Mouse (Mus musculus): ENCODE measurements around the gene Irs3. TPM values are rescaled to one million over a fixed set of nuclear protein-coding genes. Genes with fewer than 3 reads are reported as not detected.
"Not testable (repeated sequence)": the region's sequence is repeated elsewhere in the genome, so short reads cannot be mapped to it uniquely, and the experiment has no call there.

Irs3 gene
- polyA plus RNA-seq, 1 experiment from 2014 or later = 0.18 TPM

- H3K27me3 ChIP-seq = no peaks in the 10 kb centered on the region
- H3K4me1 ChIP-seq = peaks cover 23% of the 10 kb centered on the region
- ATAC-seq (ENCODE audit: insufficient number of reproducible peaks, insufficient read depth, low FRiP score, low TSS enrichment) = no peak
- H3K4me3 ChIP-seq = no peak overlapping the region
- H3K4me2 ChIP-seq (replicated peaks) = peak overlapping the region; percentile 81; the same call in 1 of the 2 replicates
- peak overlapping the region; percentile 77; the same call in 1 of the 2 replicates for H3K9ac ChIP-seq
- 69% methylated on average over 4 of the region's 4 CpGs for WGBS
- H3K27ac ChIP-seq = peak overlapping the region; percentile 91; the same call in 1 of the 2 replicates
- no peaks in the 10 kb centered on the region for H3K9me3 ChIP-seq
- H3K36me3 ChIP-seq = peaks cover 33% of the 10 kb centered on the region
Observed at GRCm38 (mm10) chr5:137631591-137631990, 13.9 kb downstream of the Irs3 start.

GRCm38 (mm10) chr5:137631171-137631570, 14.3 kb downstream of the Irs3 start:
- H3K27ac ChIP-seq = peak overlapping the region; percentile 91
- 49% methylated on average over 9 of the region's 9 CpGs for WGBS
- H3K4me3 ChIP-seq = peak overlapping the region; percentile 77
- ATAC-seq (ENCODE audit: insufficient number of reproducible peaks, insufficient read depth, low FRiP score, low TSS enrichment) = no peak
- peak overlapping the region; percentile 77 for H3K9ac ChIP-seq
- H3K4me1 ChIP-seq = peaks cover 23% of the 10 kb centered on the region
- no peaks in the 10 kb centered on the region for H3K9me3 ChIP-seq
- H3K27me3 ChIP-seq = no peaks in the 10 kb centered on the region
- H3K36me3 ChIP-seq = peaks cover 29% of the 10 kb centered on the region
- H3K4me2 ChIP-seq (replicated peaks) = peak overlapping the region; percentile 81

GRCm38 (mm10) chr5:137630602-137631001, 14.9 kb downstream of the Irs3 start:
- Histone ChIP-seq H3K9me3 (no peaks in the 10 kb centered on the region), H3K4me3 (peak overlapping the region; percentile 77), H3K27me3 (no peaks in the 10 kb centered on the region), H3K4me1 (peaks cover 23% of the 10 kb centered on the region), H3K4me2 (replicated peaks) (peak overlapping the region; percentile 81), H3K27ac (peak overlapping the region; percentile 91), H3K9ac (peak overlapping the region; percentile 77), H3K36me3 (peaks cover 23% of the 10 kb centered on the region)
- WGBS = 28% methylated on average over 3 of the region's 3 CpGs
- ATAC-seq (ENCODE audit: insufficient number of reproducible peaks, insufficient read depth, low FRiP score, low TSS enrichment) = no peak

GRCm38 (mm10) chr5:137629906-137630545, 15.5 kb downstream of the Irs3 start:
- Histone ChIP-seq H3K9ac (peak overlapping the region; percentile 77), H3K27me3 (no peaks in the 10 kb centered on the region), H3K4me2 (replicated peaks) (peak overlapping the region; percentile 81), H3K4me1 (peaks cover 23% of the 10 kb centered on the region), H3K36me3 (peaks cover 18% of the 10 kb centered on the region), H3K4me3 (peak overlapping the region; percentile 77), H3K9me3 (no peaks in the 10 kb centered on the region), H3K27ac (peak overlapping the region; percentile 91)
- no peak for ATAC-seq (ENCODE audit: insufficient number of reproducible peaks, insufficient read depth, low FRiP score, low TSS enrichment)
- WGBS = 17% methylated on average over 6 of the region's 6 CpGs

- no peaks in the 10 kb centered on the region for H3K27me3 ChIP-seq
- peaks cover 28% of the 10 kb centered on the region for H3K4me1 ChIP-seq
- no peaks in the 10 kb centered on the region for H3K9me3 ChIP-seq
- H3K9ac ChIP-seq = peak overlapping the region; percentile 77
- peak overlapping the region; percentile 81 for H3K4me2 ChIP-seq (replicated peaks)
- under 1% methylated on average over 23 of the region's 23 CpGs for WGBS
- peak overlapping the region; percentile 91 for H3K27ac ChIP-seq
- no peak for ATAC-seq (ENCODE audit: insufficient number of reproducible peaks, insufficient read depth, low FRiP score, low TSS enrichment)
- H3K4me3 ChIP-seq = peak overlapping the region; percentile 77
- H3K36me3 ChIP-seq = peaks cover 15% of the 10 kb centered on the region
Observed at GRCm38 (mm10) chr5:137629306-137629721, 16.2 kb downstream of the Irs3 start.

GRCm38 (mm10) chr5:137628498-137629305, 16.8 kb downstream of the Irs3 start, which contains the start of the genes Fbxo24, Lrch4 and Gm20605:
Gene Fbxo24 (minus strand): TSS chr5:137629002.
Gene Lrch4 (plus strand): TSS chr5:137629121.
Gene Gm20605 (plus strand): TSS chr5:137629175.
- peak within 1 kb of the TSS; percentile 77 for H3K4me3 ChIP-seq
- H3K9me3 ChIP-seq = no peaks in the 10 kb centered on the region
- peak; percentile 97 for ATAC-seq (ENCODE audit: insufficient number of reproducible peaks, insufficient read depth, low FRiP score, low TSS enrichment)
- no peaks in the 10 kb centered on the region for H3K27me3 ChIP-seq
- peak within 1 kb of the TSS; percentile 92 for H3K27ac ChIP-seq
- under 1% methylated on average over 46 of the region's 46 CpGs for WGBS
- peaks cover 28% of the 10 kb centered on the region for H3K4me1 ChIP-seq
- peaks cover 9% of the 10 kb centered on the region for H3K36me3 ChIP-seq
- peak within 1 kb of the TSS; percentile 81 for H3K4me2 ChIP-seq (replicated peaks)
- peak within 1 kb of the TSS; percentile 77 for H3K9ac ChIP-seq

GRCm38 (mm10) chr5:137627991-137628390, 17.5 kb downstream of the Irs3 start:
- Histone ChIP-seq H3K27me3 (no peaks in the 10 kb centered on the region), H3K4me2 (replicated peaks) (peak overlapping the region; percentile 59), H3K27ac (peak overlapping the region; percentile 92), H3K4me3 (peak overlapping the region; percentile 77), H3K9ac (peak overlapping the region; percentile 60), H3K9me3 (no peaks in the 10 kb centered on the region), H3K36me3 (peaks cover 2% of the 10 kb centered on the region; the same call in 1 of the 2 replicates), H3K4me1 (peaks cover 28% of the 10 kb centered on the region)
- ATAC-seq (ENCODE audit: insufficient number of reproducible peaks, insufficient read depth, low FRiP score, low TSS enrichment) = no peak
- 4% methylated on average over 9 of the region's 9 CpGs for WGBS

GRCm38 (mm10) chr5:137623937-137624530, 21.5 kb downstream of the Irs3 start:
- Histone ChIP-seq H3K4me1 (peaks cover 5% of the 10 kb centered on the region; the same call in 1 of the 2 replicates), H3K4me2 (replicated peaks) (no peak overlapping the region), H3K36me3 (no peaks in the 10 kb centered on the region), H3K27ac (no peak overlapping the region), H3K9me3 (no peaks in the 10 kb centered on the region), H3K4me3 (no peak overlapping the region), H3K9ac (no peak overlapping the region), H3K27me3 (no peaks in the 10 kb centered on the region)
- ATAC-seq (ENCODE audit: insufficient number of reproducible peaks, insufficient read depth, low FRiP score, low TSS enrichment) = no peak
- 90% methylated on average over 11 of the region's 11 CpGs for WGBS

GRCm38 (mm10) chr5:137615347-137615746, 30.2 kb downstream of the Irs3 start:
- Histone ChIP-seq H3K4me2 (replicated peaks) (no peak overlapping the region), H3K27ac (no peak overlapping the region), H3K4me1 (peaks cover 34% of the 10 kb centered on the region), H3K36me3 (no peaks in the 10 kb centered on the region), H3K9ac (no peak overlapping the region), H3K27me3 (no peaks in the 10 kb centered on the region), H3K9me3 (no peaks in the 10 kb centered on the region), H3K4me3 (no peak overlapping the region)
- WGBS = 77% methylated on average over 7 of the region's 7 CpGs
- ATAC-seq (ENCODE audit: insufficient number of reproducible peaks, insufficient read depth, low FRiP score, low TSS enrichment) = no peak

GRCm38 (mm10) chr5:137614921-137615320, 30.6 kb downstream of the Irs3 start:
- H3K4me2 ChIP-seq (replicated peaks); H3K4me3 ChIP-seq: not testable (repeated sequence)

GRCm38 (mm10) chr5:137613550-137613949, 32.0 kb downstream of the Irs3 start, which contains the start of gene Pcolce:
Gene Pcolce (minus strand): TSS chr5:137613784.
- Histone ChIP-seq H3K4me3 (no peak within 1 kb of the TSS), H3K9ac (no peak within 1 kb of the TSS)
- WGBS = 32% methylated on average over 11 of the region's 11 CpGs

More at GRCm38 (mm10) chr5:137614921-137615320, 30.6 kb downstream of the Irs3 start:
- 84% methylated on average over 2 of the region's 2 CpGs for WGBS
- peaks cover 38% of the 10 kb centered on the region for H3K4me1 ChIP-seq
- not testable (repeated sequence) for H3K27me3 ChIP-seq; H3K36me3 ChIP-seq; ATAC-seq (ENCODE audit: insufficient number of reproducible peaks, insufficient read depth, low FRiP score, low TSS enrichment); H3K27ac ChIP-seq; H3K9me3 ChIP-seq; H3K9ac ChIP-seq

More at GRCm38 (mm10) chr5:137613550-137613949, 32.0 kb downstream of the Irs3 start, which contains the start of gene Pcolce:
- no peaks in the 10 kb centered on the region for H3K27me3 ChIP-seq
- H3K4me1 ChIP-seq = peaks cover 51% of the 10 kb centered on the region
- no peak within 1 kb of the TSS for H3K4me2 ChIP-seq (replicated peaks)
- no peaks in the 10 kb centered on the region for H3K9me3 ChIP-seq
- no peak for ATAC-seq (ENCODE audit: insufficient number of reproducible peaks, insufficient read depth, low FRiP score, low TSS enrichment)
- no peaks in the 10 kb centered on the region for H3K36me3 ChIP-seq
- peak within 1 kb of the TSS; percentile 98 for H3K27ac ChIP-seq

All from embryonic facial prominence, embryonic 12.5 days (tissue).